Mouse (Mus musculus) stomach, embryonic 14.5 days (tissue): ENCODE measurements at regions not wholly inside any gene's neighbourhood (a gene's known extent, or its start where the extent isn't known, plus 50 kb on each side); places are given as distances from the start of the nearest gene placed in this dataset.

Experiments
- ATAC-seq: fragments of 200-750 bp; cut with Nextera tagmentation; 2 replicates; pipeline ENCODE4 v1.8.0; 2017; ENCODE audit warnings: low read depth, moderate TSS enrichment; ENCODE audit not compliant: insufficient number of reproducible peaks, insufficient read depth, low FRiP score
- H3K27ac ChIP-seq: fragments of 300-500 bp; sonication (generic); 2 replicates; pipeline ENCODE4 v1.5.1; 2014; ENCODE audit warnings: mild to moderate bottlenecking, low read length, moderate library complexity, mixed read lengths
- H3K27me3 ChIP-seq: fragments of 300-500 bp; sonication (generic); 2 replicates; pipeline ENCODE4 v1.6.1; 2014; ENCODE audit warnings: low read length, control low read depth, mixed read lengths; ENCODE audit not compliant: control insufficient read depth, insufficient read depth
- H3K36me3 ChIP-seq: fragments of 300-500 bp; sonication (generic); 2 replicates; pipeline ENCODE4 v1.6.1; 2014; ENCODE audit warnings: mild to moderate bottlenecking, control low read depth, low read length, moderate library complexity, mixed read lengths; ENCODE audit not compliant: control insufficient read depth, insufficient read depth
- H3K4me1 ChIP-seq: fragments of 300-500 bp; sonication (generic); 2 replicates; pipeline ENCODE4 v1.6.1; 2014; ENCODE audit warnings: low read length, control low read depth, mixed read lengths; ENCODE audit not compliant: control insufficient read depth, insufficient read depth
- H3K4me2 ChIP-seq: fragments of 300-500 bp; sonication (generic); replicated peaks from 2 replicates; pipeline ENCODE4 v1.6.1; 2014; ENCODE audit warnings: low read depth, low read length, control low read depth
- H3K4me3 ChIP-seq: fragments of 300-500 bp; sonication (generic); 2 replicates; pipeline ENCODE4 v1.5.1; 2014; ENCODE audit warnings: low read depth, low read length, control low read depth
- H3K9ac ChIP-seq: fragments of 300-500 bp; sonication (generic); replicated peaks from 2 replicates; pipeline ENCODE4 v1.6.1; 2014; ENCODE audit warnings: low read depth, mild to moderate bottlenecking, control low read depth, low read length, moderate library complexity, mixed read lengths
- H3K9me3 ChIP-seq: fragments of 300-500 bp; sonication (generic); 2 replicates; pipeline ENCODE4 v1.6.1; 2016; ENCODE audit warnings: low read depth, low read length, control low read depth; ENCODE audit not compliant: control insufficient read depth
- WGBS: fragments of 180-500 bp; shearing (Covaris S2); extraction: QIAGEN DNeasy Blood & Tissue Kit; methylation state at CpG from one replicate; pipeline ENCODE4 v1.1.7; 2014; 5-methylcytosine and 5-hydroxymethylcytosine counted together

- H3K27me3 ChIP-seq, result no peaks in the 10 kb centered on the region
Observed at GRCm38 (mm10) chr17:79520283-79520682, 91.4 kb upstream of the Rmdn2 start.

GRCm38 (mm10) chr17:79521691-79522090 is 90.0 kb upstream of the Rmdn2 start:
- Histone ChIP-seq H3K36me3 (no peaks in the 10 kb centered on the region), H3K27me3 (no peaks in the 10 kb centered on the region), H3K9me3 (no peaks in the 10 kb centered on the region), H3K4me1 (0 out of 2 replicates have a peak, but pooled peaks cover 3% of the 10 kb centered on the region), H3K27ac (no peak overlapping the region), H3K9ac (no peak overlapping the region), H3K4me2 (0 out of 2 replicates have a peak overlapping the region, but pooled peaks have one; percentile 5), H3K4me3 (no peak overlapping the region)
- WGBS, result 38% methylated on average over 7 of the region's 7 CpGs
- ATAC-seq, result peak; percentile 33; the same call in 1 of the 2 replicates

More at GRCm38 (mm10) chr17:79520283-79520682, 91.4 kb upstream of the Rmdn2 start:
- Histone ChIP-seq H3K9me3 (no peaks in the 10 kb centered on the region), H3K4me2 (no peak overlapping the region), H3K36me3 (no peaks in the 10 kb centered on the region), H3K9ac (no peak overlapping the region), H3K27ac (no peak overlapping the region), H3K4me3 (no peak overlapping the region), H3K4me1 (0 out of 2 replicates have a peak, but pooled peaks cover 3% of the 10 kb centered on the region)
- WGBS, result 75% methylated on average over 5 of the region's 5 CpGs
- no peak for ATAC-seq

- Histone ChIP-seq H3K9me3 (no peaks in the 10 kb centered on the region), H3K9ac (no peak overlapping the region), H3K27ac (no peak overlapping the region), H3K36me3 (no peaks in the 10 kb centered on the region), H3K4me2 (no peak overlapping the region), H3K27me3 (no peaks in the 10 kb centered on the region), H3K4me3 (no peak overlapping the region), H3K4me1 (0 out of 2 replicates have a peak, but pooled peaks cover 3% of the 10 kb centered on the region)
- 79% methylated on average over 3 of the region's 3 CpGs for WGBS
- ATAC-seq, result no peak
Observed at GRCm38 (mm10) chr17:79523230-79523629, 88.4 kb upstream of the Rmdn2 start.

DNA sequence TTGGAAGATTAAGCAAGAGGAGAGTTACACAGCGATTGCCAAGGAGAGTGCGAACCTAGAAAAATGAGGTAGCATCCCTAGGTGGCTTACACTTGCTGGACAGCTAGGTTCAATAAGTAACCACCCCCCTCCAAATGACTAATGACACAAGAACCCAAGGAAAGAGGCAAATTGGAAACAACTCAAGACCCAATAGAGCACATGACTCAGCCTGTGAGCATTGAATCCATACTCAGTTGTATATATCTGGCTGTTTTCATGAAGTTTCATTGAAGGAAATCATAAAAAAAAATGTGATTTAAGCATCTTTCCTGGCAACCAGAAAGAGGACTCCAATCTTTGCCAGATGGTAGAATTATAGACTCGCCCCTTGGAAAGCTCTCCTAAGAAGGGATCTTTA is 84.3 kb upstream of the Rmdn2 start:
- Histone ChIP-seq H3K9me3 (no peaks in the 10 kb centered on the region), H3K4me2 (no peak overlapping the region), H3K27me3 (no peaks in the 10 kb centered on the region), H3K9ac (no peak overlapping the region), H3K27ac (no peak overlapping the region), H3K4me3 (no peak overlapping the region), H3K36me3 (no peaks in the 10 kb centered on the region), H3K4me1 (no peaks in the 10 kb centered on the region)
- 93% methylated on average over 3 of the region's 3 CpGs for WGBS
- ATAC-seq, result no peak

GRCm38 (mm10) chr17:79536549-79536948 is 75.1 kb upstream of the Rmdn2 start:
- Histone ChIP-seq H3K9me3 (no peaks in the 10 kb centered on the region), H3K27ac (no peak overlapping the region), H3K36me3 (no peaks in the 10 kb centered on the region), H3K9ac (no peak overlapping the region), H3K4me2 (no peak overlapping the region), H3K4me3 (no peak overlapping the region), H3K27me3 (no peaks in the 10 kb centered on the region), H3K4me1 (no peaks in the 10 kb centered on the region)
- ATAC-seq, result no peak
- 59% methylated on average over 4 of the region's 4 CpGs for WGBS

GRCm38 (mm10) chr17:79538789-79539188 is 72.9 kb upstream of the Rmdn2 start:
- Histone ChIP-seq H3K4me1 (no peaks in the 10 kb centered on the region), H3K36me3 (no peaks in the 10 kb centered on the region), H3K4me3 (no peak overlapping the region), H3K4me2 (no peak overlapping the region), H3K9ac (no peak overlapping the region), H3K9me3 (no peaks in the 10 kb centered on the region), H3K27me3 (no peaks in the 10 kb centered on the region), H3K27ac (no peak overlapping the region)
- no peak for ATAC-seq
- 64% methylated on average over 4 of the region's 4 CpGs for WGBS

- Histone ChIP-seq H3K4me3 (no peak overlapping the region), H3K27me3 (no peaks in the 10 kb centered on the region), H3K9ac (no peak overlapping the region), H3K36me3 (no peaks in the 10 kb centered on the region), H3K4me2 (no peak overlapping the region), H3K9me3 (no peaks in the 10 kb centered on the region), H3K27ac (no peak overlapping the region), H3K4me1 (no peaks in the 10 kb centered on the region)
- WGBS, result 69% methylated on average over 1 of the region's 1 CpGs
- no peak for ATAC-seq
Observed at GRCm38 (mm10) chr17:79540038-79540437, 71.6 kb upstream of the Rmdn2 start.

- Histone ChIP-seq H3K4me2 (no peak overlapping the region), H3K4me1 (no peaks in the 10 kb centered on the region), H3K9ac (no peak overlapping the region), H3K9me3 (no peaks in the 10 kb centered on the region), H3K27ac (no peak overlapping the region), H3K27me3 (no peaks in the 10 kb centered on the region), H3K4me3 (no peak overlapping the region), H3K36me3 (no peaks in the 10 kb centered on the region)
- no peak for ATAC-seq
- WGBS, result 92% methylated on average over 2 of the region's 2 CpGs
Observed at GRCm38 (mm10) chr17:79540511-79540910, 71.2 kb upstream of the Rmdn2 start.

GRCm38 (mm10) chr17:79543907-79544522 is 67.6 kb upstream of the Rmdn2 start:
- Histone ChIP-seq H3K4me3 (no peak overlapping the region), H3K9ac (no peak overlapping the region), H3K36me3 (no peaks in the 10 kb centered on the region), H3K4me1 (no peaks in the 10 kb centered on the region), H3K27ac (no peak overlapping the region; the same call in 1 of the 2 replicates), H3K4me2 (no peak overlapping the region), H3K27me3 (no peaks in the 10 kb centered on the region), H3K9me3 (no peaks in the 10 kb centered on the region)
- ATAC-seq, result 0 out of 2 replicates have a peak, but pooled peaks have one; percentile 37
- WGBS, result 55% methylated on average over 7 of the region's 7 CpGs
